Mouse (Mus musculus): ENCODE results near the gene Col7a1.
A peak's percentile ranks its signal among the peaks of the same experiment; 100 is the strongest.

Col7a1 gene

GRCm38 (mm10) chr9:108953081-108953636 lies at the start of gene Col7a1:
TSS of gene Col7a1 (plus strand) at chr9:108953586.
- DNase-seq, result no peak

GRCm38 (mm10) chr9:108912308-108912707 lies 41.1 kb upstream of the Col7a1 start:
- no peak for DNase-seq

GRCm38 (mm10) chr9:108913161-108913560 lies 40.2 kb upstream of the Col7a1 start:
- DNase-seq, result no peak

GRCm38 (mm10) chr9:108913621-108914020 lies 39.8 kb upstream of the Col7a1 start:
- DNase-seq, result no peak

GRCm38 (mm10) chr9:108914491-108914890 lies 38.9 kb upstream of the Col7a1 start, which contains the start of gene Tmem89:
TSS of gene Tmem89 (plus strand) at chr9:108914619.
- peak; percentile 68 for DNase-seq

GRCm38 (mm10) chr9:108925897-108926296 lies 27.5 kb upstream of the Col7a1 start:
- DNase-seq, result no peak

- no peak for DNase-seq
These were observed 25.0 kb upstream of the Col7a1 start for GRCm38 (mm10) chr9:108928424-108928823.

- no peak for DNase-seq
These were observed 17.4 kb upstream of the Col7a1 start for GRCm38 (mm10) chr9:108935991-108936390.

GRCm38 (mm10) chr9:108936418-108937364 lies 16.7 kb upstream of the Col7a1 start, which contains the start of gene Uqcrc1:
TSS of gene Uqcrc1 (plus strand) at chr9:108936633.
- DNase-seq, result peak; percentile 98

- no peak for DNase-seq
These were observed 8.3 kb upstream of the Col7a1 start for GRCm38 (mm10) chr9:108945111-108945510.

GRCm38 (mm10) chr9:108945608-108946007 lies 7.8 kb upstream of the Col7a1 start:
- DNase-seq, result no peak

- DNase-seq, result peak; percentile 57
These were observed 4.0 kb upstream of the Col7a1 start for GRCm38 (mm10) chr9:108949231-108949966.

- peak; percentile 42 for DNase-seq
These were observed 3.2 kb upstream of the Col7a1 start for GRCm38 (mm10) chr9:108949967-108950728.

- DNase-seq, result no peak
These were observed 1.9 kb downstream of the Col7a1 start for GRCm38 (mm10) chr9:108955241-108955640.

- DNase-seq, result no peak
These were observed 2.5 kb downstream of the Col7a1 start for GRCm38 (mm10) chr9:108955846-108956245.

- DNase-seq, result no peak
These were observed 10.2 kb downstream of the Col7a1 start for GRCm38 (mm10) chr9:108963577-108963976.

GRCm38 (mm10) chr9:108964338-108964737 lies 11.0 kb downstream of the Col7a1 start:
- no peak for DNase-seq

GRCm38 (mm10) chr9:108970623-108971022 lies 17.2 kb downstream of the Col7a1 start:
- no peak for DNase-seq

- no peak for DNase-seq
These were observed 23.1 kb downstream of the Col7a1 start for GRCm38 (mm10) chr9:108976483-108976882.

- no peak for DNase-seq
These were observed 24.6 kb downstream of the Col7a1 start for GRCm38 (mm10) chr9:108977966-108978365.

GRCm38 (mm10) chr9:108982498-108982897 lies 29.1 kb downstream of the Col7a1 start:
- no peak for DNase-seq

- no peak for DNase-seq
These were observed 29.8 kb downstream of the Col7a1 start for GRCm38 (mm10) chr9:108983209-108983608.

Measured in cerebellum, adult 9-11 months (tissue).